Mouse (Mus musculus) WW6 (cell line): Measurements from ENCODE around the gene Pkp4.
A peak's percentile ranks its signal among the peaks of the same experiment; 100 is the strongest.

Experiments
- DNase-seq: peaks from one replicate; pipeline ENCODE4 v3.0.0-alpha.2; 2013; ENCODE audit warnings: low read depth, low spot score

Pkp4 gene

GRCm38 (mm10) chr2:59160605-59160963 lies at the start of gene Pkp4, which contains the start of gene Ccdc148:
TSS of gene Pkp4 (plus strand) at chr2:59160850.
TSS of gene Ccdc148 (minus strand) at chr2:59160683.
- DNase-seq = peak; percentile 87

GRCm38 (mm10) chr2:59129023-59129422 lies 31.6 kb upstream of the Pkp4 start:
- no peak for DNase-seq

- no peak for DNase-seq
Measured at GRCm38 (mm10) chr2:59129821-59130220, 30.8 kb upstream of the Pkp4 start.

GRCm38 (mm10) chr2:59131044-59131443 lies 29.6 kb upstream of the Pkp4 start:
- DNase-seq = no peak

- DNase-seq = no peak
Measured at GRCm38 (mm10) chr2:59155428-59155827, 5.2 kb upstream of the Pkp4 start.

- DNase-seq = no peak
Measured at GRCm38 (mm10) chr2:59158117-59158516, 2.5 kb upstream of the Pkp4 start.

GRCm38 (mm10) chr2:59159961-59160604 lies 567 bp upstream of the Pkp4 start:
- no peak for DNase-seq

- no peak for DNase-seq
Measured at GRCm38 (mm10) chr2:59161021-59161440, 381 bp downstream of the Pkp4 start.

- DNase-seq = peak; percentile 48
Measured at GRCm38 (mm10) chr2:59161441-59162284, 1.0 kb downstream of the Pkp4 start.

- DNase-seq = no peak
Measured at GRCm38 (mm10) chr2:59162285-59162600, 1.6 kb downstream of the Pkp4 start.

- DNase-seq = no peak
Measured at GRCm38 (mm10) chr2:59166976-59167375, 6.3 kb downstream of the Pkp4 start.

GRCm38 (mm10) chr2:59167830-59168229 lies 7.2 kb downstream of the Pkp4 start:
- no peak for DNase-seq

- DNase-seq = no peak
Measured at GRCm38 (mm10) chr2:59169572-59170207, 9.0 kb downstream of the Pkp4 start.

GRCm38 (mm10) chr2:59170208-59170589 lies 9.5 kb downstream of the Pkp4 start:
- no peak for DNase-seq

- DNase-seq = no peak
Measured at GRCm38 (mm10) chr2:59170593-59170992, 9.9 kb downstream of the Pkp4 start.

GRCm38 (mm10) chr2:59171533-59171932 lies 10.9 kb downstream of the Pkp4 start:
- DNase-seq = no peak

- DNase-seq = no peak
Measured at GRCm38 (mm10) chr2:59175926-59176325, 15.3 kb downstream of the Pkp4 start.

GRCm38 (mm10) chr2:59178191-59178590 lies 17.5 kb downstream of the Pkp4 start:
- DNase-seq = no peak

- DNase-seq = no peak
Measured at GRCm38 (mm10) chr2:59178960-59179359, 18.3 kb downstream of the Pkp4 start.

GRCm38 (mm10) chr2:59179487-59179886 lies 18.8 kb downstream of the Pkp4 start:
- DNase-seq = no peak

GRCm38 (mm10) chr2:59181321-59182113 lies 20.9 kb downstream of the Pkp4 start:
- DNase-seq = no peak

GRCm38 (mm10) chr2:59183541-59183940 lies 22.9 kb downstream of the Pkp4 start:
- no peak for DNase-seq
